In the genomic region with DNA sequence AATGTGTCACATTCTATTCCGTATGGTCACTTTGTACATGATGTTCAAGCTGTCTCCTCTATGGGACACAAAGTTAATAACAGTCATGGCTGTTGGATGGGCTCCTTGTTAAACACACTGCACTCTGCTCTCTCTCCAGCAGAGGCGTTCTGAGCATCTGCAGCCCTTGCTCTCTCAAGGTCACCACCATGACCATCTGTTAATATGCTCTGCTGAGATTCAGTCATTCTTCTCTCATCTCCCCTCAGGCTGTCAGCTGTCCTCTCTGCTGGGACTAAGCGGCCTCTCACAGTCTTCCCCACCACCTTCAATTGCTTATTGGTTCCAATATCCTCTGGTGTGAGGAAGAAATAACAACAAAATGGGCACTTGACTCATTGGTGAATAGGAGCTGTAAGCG, we compare ENCODE assay signal across 9 mouse cellular contexts.
A peak's percentile ranks its signal among the peaks of the same experiment; 100 is the strongest.
DNase-seq lines count a peak whose midpoint lies in the region; ATAC-seq and TF ChIP-seq lines count a peak whose summit lies in the region.
"Had no signal": no experiment of that assay in that cellular context is flagged by ENCODE, and none has a peak within 500 bp of the region (broad histone marks: within the 10 kb centered on the region; RNA-seq: fewer than 3 reads in every experiment).

No protein-coding gene starts in this region.

- H3K9ac ChIP-seq in midbrain, postnatal 0 days (replicated peaks; ENCODE audit: low read length, poor library complexity, severe bottlenecking) = no peak overlapping the region

- no peaks in the 10 kb centered on the region for H3K36me3 ChIP-seq in midbrain, postnatal 0 days (ENCODE audit: insufficient read depth, low read length)

- DNase-seq in cerebellum, adult 11-12 months = peak; percentile 20
- no peak for DNase-seq in cerebellum, adult 11 months
- DNase-seq in left cerebral cortex, adult 2 months (ENCODE audit: extremely low spot score in 1 of 2, low spot score in 2 of 2) = no peak
- DNase-seq in left cerebral cortex, adult 8-10 months (ENCODE audit: low spot score in 2 of 2) = no peak
- peak; percentile 66 to 67 for DNase-seq in cerebellum, postnatal 10 days
- peak; percentile 75 for DNase-seq in midbrain, postnatal 0 days (ENCODE audit: low spot score)
- DNase-seq in adrenal gland, postnatal 4 days (ENCODE audit: low spot score in 2 of 2) = no peak

- H3K27me3 ChIP-seq in midbrain, postnatal 0 days (ENCODE audit: insufficient read depth, low read length) = no peaks in the 10 kb centered on the region

- peak; percentile 16; the same call in 1 of the 2 replicates for TF ChIP-seq CTCF in left cerebral cortex, adult 2 months (IDR thresholded peaks at IDR 0.05)
- TF ChIP-seq CTCF in midbrain, postnatal 0 days (IDR thresholded peaks at IDR 0.05) = peak; percentile 39; the same call in 1 of the 2 replicates

- H3K4me2 ChIP-seq in midbrain, postnatal 0 days (ENCODE audit: low read depth, low read length, poor library complexity, severe bottlenecking) = no peak overlapping the region

- 61% methylated on average over 4 of the region's 4 CpGs for WGBS in midbrain, postnatal 0 days

- no peaks in the 10 kb centered on the region for H3K4me1 ChIP-seq in midbrain, postnatal 0 days (ENCODE audit: insufficient read depth, low read length)

- no peaks in the 10 kb centered on the region for H3K9me3 ChIP-seq in midbrain, postnatal 0 days (ENCODE audit: low read length)

- intact Hi-C loops in left cerebral cortex, adult 2 months (cut with DNase I) = no loop called here

- ATAC-seq in midbrain, postnatal 0 days (ENCODE audit: low FRiP score) = peak; percentile 38; the same call in 1 of the 2 replicates
- ATAC-seq in granulocyte monocyte progenitor cell, adult 5-6 weeks (replicated peaks; ENCODE audit: poor library complexity, severe bottlenecking) = no peak
- ATAC-seq: intestine, embryonic 16.5 days had no signal

- H3K4me3 ChIP-seq in left cerebral cortex, adult 2 months = no peak overlapping the region
- H3K4me3 ChIP-seq in midbrain, postnatal 0 days (ENCODE audit: low read depth, low read length) = no peak overlapping the region

- no peak overlapping the region for H3K27ac ChIP-seq in left cerebral cortex, adult 2 months
- H3K27ac ChIP-seq in midbrain, postnatal 0 days (ENCODE audit: low read depth, low read length) = no peak overlapping the region

Comparison
In these comparisons a context has a peak if more than half of its experiments do, and no peak if none do; other contexts are left out.
1. DNase-seq: peak in cerebellum, adult 11-12 months (single experiment), cerebellum, postnatal 10 days (2 of 2) and midbrain, postnatal 0 days (single experiment); none in cerebellum, adult 11 months (single experiment), left cerebral cortex, adult 2 months (0 of 2), left cerebral cortex, adult 8-10 months (0 of 2) and adrenal gland, postnatal 4 days (0 of 2).